Mouse (Mus musculus): ENCODE results near the gene Csnk1g2.
A peak's percentile ranks its signal among the peaks of the same experiment; 100 is the strongest.

The Csnk1g2 gene

DNA sequence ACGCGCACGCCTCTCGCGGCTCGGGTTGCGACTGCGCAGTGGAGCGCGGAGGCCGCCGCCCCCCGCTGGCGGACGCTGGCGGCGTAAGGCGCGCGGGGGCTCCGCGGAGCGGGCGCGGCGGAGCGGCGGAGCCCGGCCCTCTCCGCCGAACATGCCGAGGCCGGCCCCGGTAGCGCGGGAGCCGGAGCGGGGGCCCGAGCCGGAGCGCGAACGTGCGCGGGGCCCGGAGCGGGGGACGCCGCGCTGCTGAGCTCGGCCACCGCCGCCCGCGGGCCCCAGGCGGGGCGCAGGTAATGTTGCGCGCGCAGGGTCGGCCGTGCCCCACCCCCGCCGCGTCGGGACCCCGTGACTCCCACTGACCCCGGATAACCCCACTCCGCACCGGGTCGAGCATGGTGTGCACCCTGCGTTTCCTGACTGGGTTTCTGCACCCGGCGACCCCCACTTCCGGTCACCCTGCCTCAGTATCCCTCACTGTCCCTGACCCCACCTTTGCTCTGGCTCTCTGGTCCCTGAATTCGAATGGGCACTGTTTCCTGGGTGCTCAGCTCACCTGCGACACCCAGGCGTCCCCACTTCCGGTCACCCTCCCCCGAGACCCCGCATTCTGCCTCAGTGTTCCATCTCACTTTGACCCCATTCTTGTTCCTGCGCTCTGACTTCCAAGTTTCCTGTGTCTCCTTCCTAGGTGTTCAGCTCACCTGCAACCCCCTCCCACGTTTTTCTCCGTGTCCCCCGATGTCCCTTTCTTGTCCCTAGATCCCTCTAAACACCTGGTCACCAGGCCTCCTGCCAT, at the start of gene Csnk1g2:
TSS of gene Csnk1g2 (plus strand) at position 178 of the 796 bp plus-strand sequence.
- DNase-seq: peak; percentile 76

DNA sequence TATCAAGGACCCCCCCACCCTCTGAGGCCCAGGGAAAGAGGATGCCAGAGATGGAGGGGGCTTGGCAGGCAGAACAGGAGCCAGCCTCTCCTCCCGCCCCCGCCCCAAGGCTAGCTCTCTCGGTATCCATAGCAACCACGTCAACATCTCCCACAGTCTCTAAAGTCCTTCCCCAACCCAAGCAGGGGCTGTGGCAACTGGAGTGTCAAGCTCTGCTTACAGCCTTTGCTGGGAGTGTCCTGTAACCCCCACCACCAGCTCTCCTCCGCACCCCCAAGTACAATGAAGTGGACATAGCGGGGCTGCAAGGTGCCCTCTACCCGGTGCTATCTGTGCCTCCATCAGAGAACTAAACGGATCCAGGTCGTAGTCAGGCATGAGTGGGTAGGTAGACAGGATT, 48.7 kb upstream of the Csnk1g2 start:
- DNase-seq: no peak

DNA sequence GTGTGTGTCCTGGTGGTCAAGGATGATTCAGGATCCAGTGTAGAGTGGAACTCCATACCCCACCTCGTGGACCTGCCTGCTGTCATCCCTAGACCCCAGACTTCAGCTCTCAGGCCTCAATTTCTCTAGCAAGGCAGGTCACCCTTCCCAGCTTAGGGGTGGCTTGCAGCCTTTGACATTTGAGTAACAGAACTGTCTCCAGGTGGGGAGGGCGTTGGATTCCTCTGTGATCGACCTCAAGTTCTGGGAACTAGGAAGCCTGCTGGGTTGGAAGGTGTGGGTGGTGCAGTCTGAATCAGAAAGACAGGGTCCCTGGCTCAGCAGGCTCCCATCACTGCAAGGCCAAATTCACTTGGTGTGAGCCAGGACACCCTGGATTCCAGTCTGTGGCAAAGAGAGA, 47.7 kb upstream of the Csnk1g2 start:
- DNase-seq: no peak

DNA sequence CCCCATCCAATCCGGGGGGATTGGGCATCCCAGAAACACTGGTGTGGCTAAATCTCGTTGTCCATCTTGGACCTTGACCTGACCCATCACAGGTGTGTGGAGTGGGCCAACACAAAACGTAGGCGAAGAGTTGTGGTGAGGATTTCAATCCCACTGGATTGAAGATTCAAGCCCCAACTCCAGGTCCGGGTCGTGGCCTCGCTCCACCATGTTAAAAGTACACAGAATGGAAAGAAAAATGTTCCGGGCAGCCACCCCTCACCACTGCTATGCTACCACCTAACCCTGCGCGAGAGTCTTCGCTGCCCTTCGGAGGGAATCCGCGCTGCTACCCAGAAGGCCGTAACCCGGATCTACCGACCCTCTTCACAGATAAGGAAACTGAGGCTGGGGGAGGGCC, 46.7 kb upstream of the Csnk1g2 start:
- no peak for DNase-seq

DNA sequence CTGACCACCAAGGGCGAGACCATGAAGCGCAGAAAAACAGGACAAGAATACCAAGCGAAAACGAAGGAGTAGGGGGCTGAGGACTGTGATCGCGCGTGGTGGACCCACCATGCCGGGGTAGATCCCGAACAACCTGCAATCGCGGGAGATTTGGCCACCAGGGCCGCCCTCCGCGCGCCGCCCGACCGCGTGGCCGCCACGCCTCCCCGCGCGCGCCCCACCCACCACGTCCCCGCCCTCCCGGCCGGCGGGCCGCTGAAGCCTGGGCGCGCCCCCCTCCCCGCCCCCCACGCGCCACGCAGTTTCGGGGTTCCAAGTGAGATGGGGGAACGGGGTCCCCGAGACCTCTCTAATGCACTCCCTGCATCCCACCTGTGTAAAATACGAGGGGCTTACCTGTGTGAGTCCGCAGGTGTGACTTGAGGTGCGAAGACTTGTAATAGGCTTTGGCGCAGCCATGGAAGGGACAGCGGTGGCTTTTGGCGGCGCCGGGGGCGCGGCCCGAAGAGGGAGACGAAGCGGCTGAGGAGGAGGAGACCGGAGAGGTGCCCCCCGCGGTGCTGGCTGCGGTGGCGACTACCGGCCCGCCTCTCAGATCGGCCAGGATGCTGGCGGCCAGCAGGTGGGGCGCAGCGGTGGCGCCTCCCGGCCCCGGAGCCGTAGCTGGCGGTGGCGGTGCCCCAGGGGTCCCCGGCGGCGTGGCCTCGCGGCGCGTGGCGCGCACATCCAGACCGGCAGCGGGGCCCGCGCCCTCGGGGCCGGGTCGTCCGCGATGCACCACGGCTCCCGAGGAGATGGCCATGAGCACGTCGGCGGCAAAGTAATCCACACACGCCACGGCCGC, 46.1 kb upstream of the Csnk1g2 start:
- peak; percentile 70 for DNase-seq

DNA sequence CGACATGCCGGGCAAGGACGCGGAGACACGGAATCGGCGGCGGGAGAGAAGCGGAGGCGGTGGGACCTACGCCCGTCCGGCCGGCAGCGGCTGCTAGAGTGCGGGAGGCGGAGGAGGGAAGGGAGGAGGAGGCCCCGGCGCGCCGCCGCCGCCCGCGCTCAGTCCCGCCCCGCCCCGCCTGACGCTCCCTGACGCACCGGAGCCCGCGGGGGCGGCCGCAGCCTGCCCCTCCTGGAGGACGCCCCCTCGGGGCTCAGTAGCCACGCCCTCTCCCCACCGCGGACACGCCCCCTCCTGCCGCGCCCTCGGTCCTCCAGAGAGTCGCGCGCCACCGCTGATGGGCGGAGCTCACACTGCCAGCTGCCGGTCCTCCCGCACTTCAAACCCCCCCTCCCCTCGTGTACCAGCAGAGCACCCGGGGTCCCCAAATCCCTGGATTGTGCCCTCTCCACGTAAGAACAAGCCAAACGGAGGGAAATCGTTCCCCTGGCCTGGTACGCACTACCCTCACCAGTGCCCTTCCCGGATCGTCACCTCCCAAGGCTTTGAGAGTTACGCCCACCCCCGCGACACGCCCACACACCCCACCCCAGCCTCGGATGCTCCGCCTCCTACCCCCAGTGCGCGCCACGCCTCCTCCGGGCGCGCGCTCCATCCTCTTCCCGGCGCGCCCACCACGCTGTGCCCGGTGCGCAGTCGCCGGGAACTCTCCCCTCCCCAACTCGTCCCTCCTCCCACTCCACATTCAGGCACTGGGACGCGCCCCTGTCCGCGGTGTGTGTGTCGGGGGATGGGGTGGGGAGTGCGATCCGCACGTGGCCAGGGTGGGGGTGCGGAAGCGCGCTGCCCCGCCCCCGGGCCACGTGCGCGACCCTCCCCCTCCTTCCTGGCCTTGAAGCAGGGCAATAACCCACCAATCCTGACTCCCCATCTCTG, 45.2 kb upstream of the Csnk1g2 start, which contains the start of gene Klf16:
TSS of gene Klf16 (minus strand) at position 127 of the 936 bp plus-strand sequence.
- peak; percentile 90 for DNase-seq

DNA sequence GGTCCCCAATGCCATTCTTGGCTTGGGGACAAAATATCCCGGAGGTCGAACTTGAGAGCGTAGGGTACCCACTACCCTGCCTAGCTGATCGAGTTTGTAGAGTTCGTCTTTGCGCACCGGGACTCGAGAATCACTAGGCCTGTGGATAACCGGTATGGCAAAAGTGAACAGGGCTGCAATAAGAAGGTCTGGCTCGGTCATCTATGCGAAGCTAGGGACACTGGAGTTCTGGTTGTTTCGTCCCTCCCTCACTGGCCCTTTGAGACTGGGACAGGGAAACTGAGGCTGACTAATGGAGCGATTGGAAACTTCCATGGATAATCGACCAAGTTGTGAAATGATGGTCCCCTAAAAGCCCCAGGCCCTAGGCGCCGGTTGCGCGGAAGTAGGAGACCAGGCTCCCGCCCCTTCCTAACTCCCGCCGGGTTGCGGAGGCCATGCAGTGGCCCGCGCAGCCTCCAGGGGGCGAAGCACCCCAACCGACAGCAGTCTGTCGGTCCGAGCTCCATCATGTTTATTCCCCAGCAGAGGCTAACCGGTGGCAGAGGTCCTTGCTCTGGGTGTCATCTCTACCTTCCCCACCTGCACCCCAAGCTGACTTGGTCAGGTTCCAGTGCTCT, 44.4 kb upstream of the Csnk1g2 start:
- peak; percentile 73 for DNase-seq

DNA sequence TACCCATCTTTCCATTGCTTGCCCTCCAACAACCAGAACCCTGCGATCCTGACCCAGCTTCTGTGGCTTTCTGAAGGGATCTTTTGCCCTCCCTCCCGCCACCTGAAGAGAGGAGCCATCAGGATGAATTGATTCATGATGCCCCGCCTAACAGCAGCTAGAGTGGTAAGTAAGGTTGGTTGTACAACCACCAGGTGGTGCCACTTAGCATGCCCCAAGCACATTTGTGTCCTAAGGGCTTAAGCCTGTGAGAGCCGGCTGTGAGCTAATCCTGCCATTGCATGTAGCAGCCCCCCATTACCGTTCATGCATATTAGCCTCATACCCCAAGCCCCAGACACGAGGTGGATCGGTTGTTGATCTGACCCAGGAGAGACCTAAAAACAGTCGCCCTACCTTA, 43.7 kb upstream of the Csnk1g2 start:
- DNase-seq: no peak

DNA sequence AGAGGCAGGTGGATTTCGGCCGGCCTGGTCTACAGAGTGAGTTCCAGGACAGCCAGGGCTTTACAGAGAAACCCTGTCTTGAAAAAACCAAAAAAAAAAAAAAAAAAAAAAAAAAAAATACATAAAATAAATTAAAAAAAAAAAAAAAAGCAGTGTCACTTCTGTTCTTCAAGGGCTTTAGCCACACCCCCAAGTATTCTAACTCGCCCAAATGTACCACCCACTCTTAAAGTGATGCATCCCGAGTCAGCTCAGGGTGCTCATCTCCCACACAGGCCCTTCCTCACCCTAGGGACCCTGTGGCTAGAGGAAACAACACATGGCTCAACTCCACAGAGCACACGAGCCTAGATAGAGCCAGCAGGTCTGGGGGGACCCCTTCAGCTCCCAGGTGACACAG, 39.6 kb upstream of the Csnk1g2 start:
- DNase-seq: no peak

DNA sequence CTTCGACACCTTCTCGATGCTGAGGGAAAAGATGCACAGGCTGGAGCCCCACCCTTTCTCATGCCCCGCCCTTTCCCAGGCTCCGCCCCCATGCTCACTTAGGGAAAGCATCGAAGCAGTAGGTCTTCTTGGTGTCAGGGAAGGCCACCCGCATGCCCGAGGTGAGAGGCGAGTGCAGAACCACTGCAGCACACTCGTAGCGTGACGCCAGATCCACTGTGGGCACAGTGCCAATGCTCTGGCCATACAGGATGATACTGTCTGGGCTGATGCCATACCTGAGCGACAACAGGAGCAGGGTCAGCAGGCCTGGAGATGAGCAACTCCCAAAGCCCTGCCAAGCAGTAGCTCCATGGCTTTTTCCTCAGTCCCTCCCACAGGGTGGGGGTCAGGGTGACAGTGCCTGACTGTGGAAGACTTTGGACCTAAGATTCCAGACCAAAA, 38.6 kb upstream of the Csnk1g2 start:
- no peak for DNase-seq

DNA sequence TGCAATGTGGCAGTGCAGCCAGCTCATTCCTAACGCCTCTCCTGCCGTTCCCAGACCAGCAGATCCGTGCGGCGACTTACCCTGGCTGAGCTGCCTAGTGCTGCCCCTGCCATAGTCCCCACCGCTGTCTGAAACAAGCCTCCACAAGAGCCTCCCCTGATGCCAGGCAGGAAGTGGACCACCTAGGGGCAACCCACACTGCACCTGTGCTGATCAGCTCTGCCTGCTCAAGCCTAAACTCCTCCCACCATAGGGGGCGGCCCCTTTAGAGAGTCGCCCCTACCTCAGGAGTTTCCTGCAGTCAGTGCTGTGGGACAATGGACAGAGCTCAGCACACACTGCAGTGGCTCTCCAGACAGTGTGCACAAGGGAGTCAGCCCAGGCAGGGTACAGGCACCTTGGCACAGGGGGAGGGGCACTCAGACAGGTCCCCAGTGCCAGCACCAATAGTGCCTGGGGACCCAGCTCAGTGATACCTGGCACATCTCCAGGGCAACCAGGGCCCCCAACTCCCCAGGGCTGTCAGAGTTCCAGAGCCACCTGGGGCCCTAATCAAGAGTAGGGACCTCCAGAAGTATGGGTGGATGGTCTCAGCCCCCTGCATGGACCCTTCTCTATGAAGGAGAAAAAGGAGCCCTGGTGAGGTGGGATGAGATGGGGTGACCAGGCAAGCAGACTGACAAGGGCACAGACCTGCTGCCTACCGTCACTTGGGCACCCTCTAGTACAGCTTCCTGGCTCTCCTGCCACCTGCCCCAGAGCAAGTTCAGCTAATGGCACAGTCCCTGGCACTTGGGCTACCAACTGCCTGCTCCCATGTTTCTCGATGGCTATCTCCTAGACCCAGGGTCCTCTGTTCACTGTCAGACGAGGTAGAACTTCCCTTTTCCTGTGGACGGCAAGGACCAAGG, 37.7 kb upstream of the Csnk1g2 start:
- DNase-seq: no peak

DNA sequence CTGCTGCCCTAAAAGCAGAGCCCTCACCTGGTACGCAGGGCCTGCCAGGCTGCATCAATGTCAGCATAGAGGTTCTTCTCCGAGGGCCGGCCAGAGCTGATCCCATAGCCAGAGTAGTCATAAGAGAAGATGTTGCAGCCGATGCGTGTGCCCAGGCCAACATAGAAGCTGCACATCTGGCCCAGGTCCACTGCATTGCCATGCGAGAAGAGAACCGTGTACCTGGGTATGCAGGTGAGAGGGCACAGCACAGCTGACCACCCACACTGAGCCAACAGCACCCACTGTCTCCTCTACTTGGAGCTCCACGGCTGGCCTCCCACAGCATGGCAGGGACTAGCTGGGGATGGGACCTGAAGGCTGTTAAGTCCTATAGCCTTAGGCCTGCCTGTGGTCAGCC, 37.1 kb upstream of the Csnk1g2 start:
- DNase-seq: no peak

DNA sequence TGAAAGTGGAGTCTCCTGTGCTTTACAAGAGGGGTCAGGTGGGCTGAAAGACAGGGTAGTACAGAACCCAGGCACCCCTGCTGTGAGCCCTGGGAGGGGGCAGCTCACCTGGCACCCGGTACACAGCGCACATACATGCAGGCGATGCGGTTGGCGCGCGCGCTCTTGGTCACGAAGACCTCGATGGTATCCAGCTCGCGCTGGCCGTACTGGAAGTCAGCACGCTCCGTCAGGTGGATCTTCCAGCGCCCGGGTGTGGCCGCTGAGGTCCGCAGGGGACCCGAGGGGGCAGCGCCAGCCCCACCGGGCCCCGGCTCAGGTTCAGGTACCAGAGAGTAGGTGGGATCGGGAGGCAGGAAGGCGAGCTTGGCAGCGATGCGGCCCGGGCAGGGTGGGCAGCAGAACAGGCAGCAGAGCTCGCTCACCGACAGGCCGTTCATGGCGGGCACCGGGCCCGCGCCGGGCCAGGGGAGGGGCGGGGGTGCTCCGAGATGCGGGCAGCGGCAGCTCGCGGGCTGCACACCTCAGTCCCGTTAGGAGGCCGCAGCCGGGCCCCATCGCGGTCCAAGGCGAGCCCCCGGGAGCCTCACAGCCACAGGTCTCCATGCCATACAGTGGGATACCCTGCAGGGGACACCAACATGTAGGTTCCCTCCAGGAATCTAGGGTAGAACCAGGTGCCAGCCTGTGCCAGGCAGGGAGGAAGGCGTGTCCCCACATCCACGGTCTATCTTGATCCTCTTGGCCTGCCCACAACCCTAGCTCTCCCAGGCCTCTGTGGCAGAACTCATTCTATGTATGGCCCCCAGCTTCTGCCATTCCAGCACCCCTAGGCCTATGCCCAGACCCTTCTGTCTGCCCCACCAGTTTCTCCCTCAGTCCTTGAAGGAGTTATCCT, 36.0 kb upstream of the Csnk1g2 start:
- no peak for DNase-seq

DNA sequence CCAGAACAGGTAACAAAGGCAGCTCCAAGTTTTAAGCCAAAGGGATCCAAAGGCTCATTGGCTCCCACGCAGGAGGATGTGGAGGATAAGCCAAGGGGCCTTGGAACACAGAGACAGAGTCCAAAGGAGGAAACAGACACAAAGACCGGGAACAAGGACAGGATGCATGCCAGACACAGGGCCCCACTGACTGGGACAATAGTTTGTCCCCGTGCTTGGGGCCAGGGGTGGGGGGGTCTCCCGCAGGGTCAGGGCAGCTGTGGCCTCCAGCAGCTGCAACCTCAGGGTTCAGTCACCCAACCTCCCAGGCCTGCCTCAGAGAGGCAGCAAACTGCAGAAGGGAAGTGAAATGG, 35.4 kb upstream of the Csnk1g2 start:
- DNase-seq: no peak

DNA sequence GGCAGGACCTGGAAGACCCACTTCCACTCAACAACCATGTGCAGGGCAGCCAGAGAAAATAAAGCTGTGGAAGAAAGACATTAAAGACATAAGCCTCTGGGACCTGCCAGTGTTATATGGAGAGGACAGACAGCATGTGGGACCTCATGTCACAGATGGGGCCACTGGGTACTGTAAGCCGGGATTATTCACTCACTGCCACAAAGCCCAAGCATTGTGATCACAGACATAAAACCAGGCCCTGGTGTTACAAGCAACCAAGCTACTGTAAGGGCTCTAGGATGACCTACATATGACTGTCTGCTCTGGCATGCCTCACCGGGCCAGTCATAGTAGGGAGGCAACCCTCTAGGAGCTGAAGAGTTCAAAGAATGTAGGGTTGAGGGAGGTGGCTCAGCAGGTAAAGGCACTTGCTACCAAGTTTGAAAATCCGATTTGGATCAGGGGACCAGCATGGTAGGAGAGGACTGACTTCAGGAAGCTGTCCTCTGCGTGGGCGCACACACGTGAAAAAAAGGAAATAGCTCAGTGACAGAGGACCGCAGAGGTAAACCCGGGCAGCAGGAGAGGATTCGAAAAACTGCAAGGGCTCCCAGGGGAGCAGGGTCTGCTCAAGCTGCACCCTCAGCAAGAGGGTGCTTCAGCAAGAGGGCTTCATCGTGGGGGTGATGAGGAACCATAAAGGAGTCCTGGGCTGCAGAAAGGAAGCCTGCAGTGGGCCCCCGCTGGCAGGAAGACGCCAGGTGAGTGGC, 33.3 kb upstream of the Csnk1g2 start:
- no peak for DNase-seq

DNA sequence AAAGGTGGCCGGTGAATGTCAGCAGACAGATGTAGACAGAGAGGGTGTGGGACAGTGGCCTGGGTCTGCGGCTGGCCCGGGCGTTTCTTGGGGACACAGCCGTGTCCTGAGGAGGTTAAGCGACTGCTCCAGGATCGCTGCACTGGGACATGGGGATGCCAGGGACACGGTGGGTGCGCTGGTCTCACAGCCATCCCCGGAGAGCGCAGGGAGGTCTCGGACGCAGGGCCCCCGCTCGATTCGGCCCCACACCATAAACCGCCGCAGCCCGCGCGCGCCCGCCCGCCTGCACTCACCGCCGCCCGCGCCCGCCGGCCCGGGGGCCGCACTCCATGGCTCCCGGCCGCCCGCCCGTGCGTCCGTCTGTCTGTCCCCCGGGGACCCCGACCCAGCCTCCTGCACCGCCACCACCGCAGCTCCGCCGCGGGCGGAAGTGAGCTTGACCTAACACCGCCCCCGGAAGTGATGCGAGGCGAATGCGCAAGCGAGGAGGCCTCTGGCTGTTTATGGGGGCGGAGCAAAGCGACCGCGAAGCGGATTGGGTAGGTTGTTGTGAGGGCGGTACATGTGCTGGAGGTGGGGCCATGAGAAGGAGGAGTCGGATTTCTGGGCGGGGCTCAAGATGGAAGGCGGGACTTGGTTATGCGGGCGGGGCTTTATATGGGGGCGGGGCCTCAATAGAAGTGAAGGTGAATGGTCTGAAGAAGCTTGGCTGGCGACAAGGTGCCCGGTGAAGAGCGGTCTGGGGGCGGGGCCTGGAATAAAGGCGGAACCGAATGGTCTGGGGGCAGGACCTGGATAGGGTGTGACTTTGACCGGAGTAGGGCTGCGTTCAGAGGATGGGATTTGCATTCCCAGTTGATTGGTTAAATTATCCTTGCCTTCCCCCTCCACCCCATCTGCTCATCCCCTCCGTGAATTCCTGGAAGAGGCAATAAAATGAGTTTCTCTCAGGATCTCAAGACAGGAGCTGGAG, 32.5 kb upstream of the Csnk1g2 start, which contains the start of gene Abhd17a:
TSS of gene Abhd17a (minus strand) at position 463 of the 976 bp plus-strand sequence.
- peak; percentile 93 for DNase-seq

DNA sequence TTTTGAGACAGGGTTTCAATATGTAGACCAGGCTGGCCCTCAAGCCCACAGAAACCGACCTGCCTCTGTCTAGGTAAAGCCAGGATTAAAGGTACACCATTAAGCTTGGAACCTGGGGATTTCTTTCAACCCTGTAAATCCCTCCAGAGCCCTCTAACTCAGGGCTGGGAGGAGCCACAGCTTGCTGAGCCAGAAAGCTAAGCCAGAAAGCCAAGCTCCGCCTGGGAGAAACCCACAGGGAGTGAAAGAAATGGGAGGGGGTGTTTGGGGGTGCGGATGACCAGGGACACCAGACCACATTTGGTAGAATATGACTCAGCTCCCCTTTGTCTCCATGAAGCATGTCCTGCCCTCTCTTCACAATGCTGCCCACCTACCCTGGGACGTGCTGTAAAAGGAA, 26.3 kb upstream of the Csnk1g2 start:
- DNase-seq: no peak

DNA sequence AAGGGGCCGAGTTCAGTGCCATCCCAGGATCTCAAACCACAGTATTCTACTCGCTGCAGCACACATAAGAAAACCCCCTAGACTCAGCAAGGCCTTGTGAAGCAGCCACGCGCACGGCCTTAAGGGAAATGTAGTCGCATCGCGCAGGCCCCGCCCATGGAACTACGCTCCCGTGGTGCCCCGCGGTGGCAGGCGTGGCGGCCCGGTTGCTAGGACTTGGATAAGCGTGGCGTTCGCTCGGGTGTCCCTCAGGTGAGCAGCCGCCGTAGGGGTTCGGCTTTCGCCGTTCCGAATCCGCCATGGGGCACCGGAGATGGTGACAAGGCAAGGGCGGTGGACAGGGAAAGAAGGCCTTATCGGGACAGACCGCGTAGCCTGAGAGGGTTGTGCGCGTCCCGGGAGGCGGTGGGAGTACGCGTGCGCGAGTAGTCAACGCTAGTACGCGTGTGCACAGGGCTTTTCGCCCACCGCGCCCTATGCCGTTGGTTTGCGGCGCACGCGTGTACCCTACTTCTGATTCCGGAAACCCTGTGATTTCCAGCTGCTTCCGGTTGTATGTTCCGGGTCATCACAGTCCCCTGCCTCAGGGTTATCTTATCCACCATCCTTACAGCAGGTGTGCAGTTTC, 19.8 kb upstream of the Csnk1g2 start, which contains the start of the genes Scamp4 and Adat3:
TSS of gene Scamp4 (plus strand) at position 175 of the 628 bp plus-strand sequence.
TSS of gene Adat3 (plus strand) at position 183 of the 628 bp plus-strand sequence.
- peak; percentile 93 for DNase-seq
